Mouse (Mus musculus): ENCODE measurements around the gene Mob4. TPM values are rescaled to one million over a fixed set of nuclear protein-coding genes. Genes with fewer than 3 reads are reported as not detected.

Mob4 gene
- polyA plus RNA-seq, 1 experiment from 2014 or later = 163 TPM

GRCm38 (mm10) chr1:55135846-55136245 lies 4.8 kb downstream of the Mob4 start:
- WGBS = 97% methylated on average over 1 of the region's 1 CpGs
- DNase-seq (ENCODE audit: low spot score) (no peak), ATAC-seq (replicated peaks; ENCODE audit: low FRiP score) (no peak)
- Histone ChIP-seq H3K36me3 (ENCODE audit: control insufficient read depth, insufficient read depth, low read length) (no peaks in the 10 kb centered on the region; the same call in 1 of the 2 replicates), H3K4me3 (ENCODE audit: low read depth, low read length) (no peak overlapping the region), H3K9me3 (ENCODE audit: control insufficient read depth, low read length) (no peaks in the 10 kb centered on the region), H3K4me1 (replicated peaks; ENCODE audit: control insufficient read depth, insufficient read depth, low read length) (0 out of 2 replicates have a peak, but pooled peaks cover 3% of the 10 kb centered on the region), H3K9ac (ENCODE audit: low read length) (no peak overlapping the region), H3K4me2 (ENCODE audit: low read depth, low read length, severe bottlenecking) (no peak overlapping the region), H3K27me3 (ENCODE audit: control insufficient read depth, insufficient read depth, low read length) (no peaks in the 10 kb centered on the region), H3K27ac (ENCODE audit: low read depth, low read length) (no peak overlapping the region)

- WGBS = 93% methylated on average over 4 of the region's 4 CpGs
These were observed 13.3 kb downstream of the Mob4 start for GRCm38 (mm10) chr1:55144338-55144737.

GRCm38 (mm10) chr1:55145556-55145955 lies 14.5 kb downstream of the Mob4 start:
- no peak for ATAC-seq (replicated peaks; ENCODE audit: low FRiP score)
- no peak for DNase-seq (ENCODE audit: low spot score)
- no peak overlapping the region for H3K4me2 ChIP-seq (ENCODE audit: low read depth, low read length, severe bottlenecking)
- H3K27me3 ChIP-seq (ENCODE audit: control insufficient read depth, insufficient read depth, low read length) = no peaks in the 10 kb centered on the region
- H3K9me3 ChIP-seq (ENCODE audit: control insufficient read depth, low read length) = no peaks in the 10 kb centered on the region
- H3K9ac ChIP-seq (ENCODE audit: low read length) = no peak overlapping the region
- no peak overlapping the region for H3K4me3 ChIP-seq (ENCODE audit: low read depth, low read length)
- no peaks in the 10 kb centered on the region; the same call in 1 of the 2 replicates for H3K36me3 ChIP-seq (ENCODE audit: control insufficient read depth, insufficient read depth, low read length)
- no peaks in the 10 kb centered on the region for H3K4me1 ChIP-seq (replicated peaks; ENCODE audit: control insufficient read depth, insufficient read depth, low read length)
- WGBS = 98% methylated on average over 7 of the region's 7 CpGs
- no peak overlapping the region for H3K27ac ChIP-seq (ENCODE audit: low read depth, low read length)

More at GRCm38 (mm10) chr1:55144338-55144737, 13.3 kb downstream of the Mob4 start:
- Histone ChIP-seq H3K4me2 (ENCODE audit: low read depth, low read length, severe bottlenecking) (no peak overlapping the region), H3K27ac (ENCODE audit: low read depth, low read length) (no peak overlapping the region), H3K36me3 (ENCODE audit: control insufficient read depth, insufficient read depth, low read length) (no peaks in the 10 kb centered on the region; the same call in 1 of the 2 replicates), H3K4me3 (ENCODE audit: low read depth, low read length) (no peak overlapping the region), H3K27me3 (ENCODE audit: control insufficient read depth, insufficient read depth, low read length) (no peaks in the 10 kb centered on the region), H3K9ac (ENCODE audit: low read length) (no peak overlapping the region), H3K9me3 (ENCODE audit: control insufficient read depth, low read length) (no peaks in the 10 kb centered on the region), H3K4me1 (replicated peaks; ENCODE audit: control insufficient read depth, insufficient read depth, low read length) (no peaks in the 10 kb centered on the region)
- ATAC-seq (replicated peaks; ENCODE audit: low FRiP score) (no peak), DNase-seq (ENCODE audit: low spot score) (no peak)

GRCm38 (mm10) chr1:55157329-55157728 lies 26.3 kb downstream of the Mob4 start:
- H3K27ac ChIP-seq (ENCODE audit: low read depth, low read length) = no peak overlapping the region
- no peak overlapping the region for H3K4me2 ChIP-seq (ENCODE audit: low read depth, low read length, severe bottlenecking)
- no peaks in the 10 kb centered on the region for H3K27me3 ChIP-seq (ENCODE audit: control insufficient read depth, insufficient read depth, low read length)
- H3K4me3 ChIP-seq (ENCODE audit: low read depth, low read length) = no peak overlapping the region
- no peaks in the 10 kb centered on the region for H3K9me3 ChIP-seq (ENCODE audit: control insufficient read depth, low read length)
- no peak for ATAC-seq (replicated peaks; ENCODE audit: low FRiP score)
- no peak for DNase-seq (ENCODE audit: low spot score)
- no peak overlapping the region for H3K9ac ChIP-seq (ENCODE audit: low read length)
- 96% methylated on average over 4 of the region's 4 CpGs for WGBS
- no peaks in the 10 kb centered on the region for H3K4me1 ChIP-seq (replicated peaks; ENCODE audit: control insufficient read depth, insufficient read depth, low read length)
- no peaks in the 10 kb centered on the region; the same call in 1 of the 2 replicates for H3K36me3 ChIP-seq (ENCODE audit: control insufficient read depth, insufficient read depth, low read length)

GRCm38 (mm10) chr1:55158211-55158610 lies 27.2 kb downstream of the Mob4 start:
- H3K36me3 ChIP-seq (ENCODE audit: control insufficient read depth, insufficient read depth, low read length) = no peaks in the 10 kb centered on the region; the same call in 1 of the 2 replicates

GRCm38 (mm10) chr1:55158821-55159220 lies 27.8 kb downstream of the Mob4 start:
- ATAC-seq (replicated peaks; ENCODE audit: low FRiP score) (no peak), DNase-seq (ENCODE audit: low spot score) (no peak)
- no peaks in the 10 kb centered on the region for H3K9me3 ChIP-seq (ENCODE audit: control insufficient read depth, low read length)
- no peaks in the 10 kb centered on the region for H3K4me1 ChIP-seq (replicated peaks; ENCODE audit: control insufficient read depth, insufficient read depth, low read length)
- no peak overlapping the region for H3K4me2 ChIP-seq (ENCODE audit: low read depth, low read length, severe bottlenecking)
- H3K9ac ChIP-seq (ENCODE audit: low read length) = no peak overlapping the region
- no peaks in the 10 kb centered on the region; the same call in 1 of the 2 replicates for H3K36me3 ChIP-seq (ENCODE audit: control insufficient read depth, insufficient read depth, low read length)
- H3K27ac ChIP-seq (ENCODE audit: low read depth, low read length) = no peak overlapping the region
- 91% methylated on average over 8 of the region's 8 CpGs for WGBS
- H3K27me3 ChIP-seq (ENCODE audit: control insufficient read depth, insufficient read depth, low read length) = no peaks in the 10 kb centered on the region
- no peak overlapping the region for H3K4me3 ChIP-seq (ENCODE audit: low read depth, low read length)

More at GRCm38 (mm10) chr1:55158211-55158610, 27.2 kb downstream of the Mob4 start:
- no peaks in the 10 kb centered on the region for H3K9me3 ChIP-seq (ENCODE audit: control insufficient read depth, low read length)
- H3K4me1 ChIP-seq (replicated peaks; ENCODE audit: control insufficient read depth, insufficient read depth, low read length) = no peaks in the 10 kb centered on the region
- WGBS = 93% methylated on average over 3 of the region's 3 CpGs
- no peak overlapping the region for H3K27ac ChIP-seq (ENCODE audit: low read depth, low read length)
- no peak for DNase-seq (ENCODE audit: low spot score)
- H3K4me2 ChIP-seq (ENCODE audit: low read depth, low read length, severe bottlenecking) = no peak overlapping the region
- no peak overlapping the region for H3K4me3 ChIP-seq (ENCODE audit: low read depth, low read length)
- ATAC-seq (replicated peaks; ENCODE audit: low FRiP score) = no peak
- H3K9ac ChIP-seq (ENCODE audit: low read length) = no peak overlapping the region
- H3K27me3 ChIP-seq (ENCODE audit: control insufficient read depth, insufficient read depth, low read length) = no peaks in the 10 kb centered on the region

GRCm38 (mm10) chr1:55160218-55160617 lies 29.2 kb downstream of the Mob4 start:
- no peak for DNase-seq (ENCODE audit: low spot score)
- H3K4me1 ChIP-seq (replicated peaks; ENCODE audit: control insufficient read depth, insufficient read depth, low read length) = no peaks in the 10 kb centered on the region
- no peak overlapping the region for H3K27ac ChIP-seq (ENCODE audit: low read depth, low read length)
- no peak overlapping the region for H3K9ac ChIP-seq (ENCODE audit: low read length)
- 87% methylated on average over 3 of the region's 3 CpGs for WGBS
- H3K36me3 ChIP-seq (ENCODE audit: control insufficient read depth, insufficient read depth, low read length) = no peaks in the 10 kb centered on the region; the same call in 1 of the 2 replicates
- no peak overlapping the region for H3K4me3 ChIP-seq (ENCODE audit: low read depth, low read length)
- no peak for ATAC-seq (replicated peaks; ENCODE audit: low FRiP score)
- no peaks in the 10 kb centered on the region for H3K27me3 ChIP-seq (ENCODE audit: control insufficient read depth, insufficient read depth, low read length)
- no peaks in the 10 kb centered on the region for H3K9me3 ChIP-seq (ENCODE audit: control insufficient read depth, low read length)
- no peak overlapping the region for H3K4me2 ChIP-seq (ENCODE audit: low read depth, low read length, severe bottlenecking)

GRCm38 (mm10) chr1:55160831-55161638 lies 30.0 kb downstream of the Mob4 start:
- no peaks in the 10 kb centered on the region for H3K36me3 ChIP-seq (ENCODE audit: control insufficient read depth, insufficient read depth, low read length)
- no peak for DNase-seq (ENCODE audit: low spot score)
- no peak overlapping the region for H3K27ac ChIP-seq (ENCODE audit: low read depth, low read length)
- H3K4me1 ChIP-seq (replicated peaks; ENCODE audit: control insufficient read depth, insufficient read depth, low read length) = no peaks in the 10 kb centered on the region
- H3K4me2 ChIP-seq (ENCODE audit: low read depth, low read length, severe bottlenecking) = no peak overlapping the region
- 94% methylated on average over 17 of the region's 17 CpGs for WGBS
- H3K4me3 ChIP-seq (ENCODE audit: low read depth, low read length) = no peak overlapping the region
- H3K27me3 ChIP-seq (ENCODE audit: control insufficient read depth, insufficient read depth, low read length) = no peaks in the 10 kb centered on the region
- ATAC-seq (replicated peaks; ENCODE audit: low FRiP score) = no peak
- H3K9ac ChIP-seq (ENCODE audit: low read length) = no peak overlapping the region
- H3K9me3 ChIP-seq (ENCODE audit: control insufficient read depth, low read length) = no peaks in the 10 kb centered on the region

- no peaks in the 10 kb centered on the region for H3K9me3 ChIP-seq (ENCODE audit: control insufficient read depth, low read length)
- H3K36me3 ChIP-seq (ENCODE audit: control insufficient read depth, insufficient read depth, low read length) = no peaks in the 10 kb centered on the region
- 73% methylated on average over 7 of the region's 7 CpGs for WGBS
- H3K4me3 ChIP-seq (ENCODE audit: low read depth, low read length) = no peak overlapping the region
- no peak overlapping the region for H3K27ac ChIP-seq (ENCODE audit: low read depth, low read length)
- no peak overlapping the region for H3K9ac ChIP-seq (ENCODE audit: low read length)
- no peaks in the 10 kb centered on the region for H3K27me3 ChIP-seq (ENCODE audit: control insufficient read depth, insufficient read depth, low read length)
- no peaks in the 10 kb centered on the region for H3K4me1 ChIP-seq (replicated peaks; ENCODE audit: control insufficient read depth, insufficient read depth, low read length)
- ATAC-seq (replicated peaks; ENCODE audit: low FRiP score) (no peak; the same call in 1 of the 2 replicates), DNase-seq (ENCODE audit: low spot score) (peak; percentile 60)
- no peak overlapping the region for H3K4me2 ChIP-seq (ENCODE audit: low read depth, low read length, severe bottlenecking)
These were observed 30.9 kb downstream of the Mob4 start for GRCm38 (mm10) chr1:55161895-55162294.
